Mouse (Mus musculus) hindbrain, embryonic 14.5 days (tissue): Measurements from ENCODE around the gene Tmem248. TPM values are rescaled to one million over a fixed set of nuclear protein-coding genes. Genes with fewer than 3 reads are reported as not detected.

ENCODE experiments used
- ATAC-seq: fragments of 200-750 bp; cut with Nextera tagmentation; 2 replicates; pipeline ENCODE4 v1.8.0; 2017; ENCODE audit warnings: moderate number of reproducible peaks, mild to moderate bottlenecking, moderate TSS enrichment, moderate library complexity; ENCODE audit not compliant: low FRiP score
- DNase-seq: peaks from one replicate; pipeline ENCODE4 v3.0.0-alpha.2; 2015; ENCODE audit warnings: low spot score
- H3K27ac ChIP-seq: fragments of 300-500 bp; sonication (generic); 2 replicates; pipeline ENCODE4 v1.5.1; 2014; ENCODE audit warnings: mild to moderate bottlenecking, moderate library complexity
- H3K27me3 ChIP-seq: fragments of 300-500 bp; sonication (generic); 2 replicates; pipeline ENCODE4 v1.6.1; 2014; ENCODE audit warnings: mild to moderate bottlenecking, low read length, mixed read lengths; ENCODE audit not compliant: control insufficient read depth, insufficient read depth
- H3K36me3 ChIP-seq: fragments of 300-500 bp; sonication (generic); replicated peaks from 2 replicates; pipeline ENCODE4 v1.6.1; 2014; ENCODE audit not compliant: control insufficient read depth, insufficient read depth
- H3K4me1 ChIP-seq: fragments of 300-500 bp; sonication (generic); replicated peaks from 2 replicates; pipeline ENCODE4 v1.6.1; 2014; ENCODE audit warnings: antibody characterized with exemption, low read length, mixed read lengths; ENCODE audit not compliant: control insufficient read depth, insufficient read depth
- H3K4me2 ChIP-seq: fragments of 300-500 bp; sonication (generic); replicated peaks from 2 replicates; pipeline ENCODE4 v1.6.1; 2014; ENCODE audit warnings: mild to moderate bottlenecking, moderate library complexity
- H3K4me3 ChIP-seq: fragments of 300-500 bp; sonication (generic); replicated peaks from 2 replicates; pipeline ENCODE4 v1.5.1; 2014; ENCODE audit warnings: mild to moderate bottlenecking, low read length
- H3K9ac ChIP-seq: fragments of 300-500 bp; sonication (generic); 2 replicates; pipeline ENCODE4 v1.6.1; 2014
- H3K9me3 ChIP-seq: fragments of 300-500 bp; sonication (generic); 2 replicates; pipeline ENCODE4 v1.6.1; 2016; ENCODE audit warnings: low read length; ENCODE audit not compliant: control insufficient read depth
- WGBS: fragments of 180-500 bp; shearing (Covaris S2); extraction: QIAGEN DNeasy Blood & Tissue Kit; methylation state at CpG from one replicate; pipeline ENCODE4 v1.1.7; 2014; 5-methylcytosine and 5-hydroxymethylcytosine counted together
- polyA plus RNA-seq: library from polyadenylated mRNA; unstranded; fragments of >200 nt; fragmentation: Nextera tagmentation; extraction: Ambion mirVana; gene quantifications from 2 replicates; pipeline ENCODE4 v1.2.1, GENCODE M21; 2014

The Tmem248 gene
- polyA plus RNA-seq, 1 experiment from 2014 or later, result 31.3 TPM

- DNase-seq, result no peak
- no peak for ATAC-seq
- Histone ChIP-seq H3K9me3 (no peaks in the 10 kb centered on the region), H3K4me3 (no peak overlapping the region), H3K27me3 (no peaks in the 10 kb centered on the region), H3K4me1 (peaks cover 10% of the 10 kb centered on the region; the same call in 1 of the 2 replicates), H3K36me3 (peaks cover 20% of the 10 kb centered on the region), H3K9ac (no peak overlapping the region), H3K27ac (no peak overlapping the region), H3K4me2 (no peak overlapping the region)
- 90% methylated on average over 4 of the region's 4 CpGs for WGBS
Measured at GRCm38 (mm10) chr5:130217406-130217805, 525 bp downstream of the Tmem248 start.

- Histone ChIP-seq H3K9me3 (no peaks in the 10 kb centered on the region), H3K4me2 (no peak overlapping the region), H3K36me3 (peaks cover 10% of the 10 kb centered on the region), H3K4me3 (no peak overlapping the region), H3K9ac (no peak overlapping the region), H3K27ac (no peak overlapping the region), H3K27me3 (no peaks in the 10 kb centered on the region), H3K4me1 (peaks cover 13% of the 10 kb centered on the region)
- ATAC-seq (no peak), DNase-seq (no peak)
- 94% methylated on average over 5 of the region's 5 CpGs for WGBS
Measured at GRCm38 (mm10) chr5:130218336-130218735, 1.5 kb downstream of the Tmem248 start.

- Histone ChIP-seq H3K9ac (peak overlapping the region; percentile 97), H3K4me1 (peaks cover 18% of the 10 kb centered on the region), H3K27me3 (no peaks in the 10 kb centered on the region), H3K36me3 (no peaks in the 10 kb centered on the region), H3K4me2 (peak overlapping the region; percentile 69), H3K4me3 (peak overlapping the region; percentile 100), H3K9me3 (no peaks in the 10 kb centered on the region), H3K27ac (peak overlapping the region; percentile 74; the same call in 1 of the 2 replicates)
- DNase-seq (no peak), ATAC-seq (no peak)
- 54% methylated on average over 2 of the region's 2 CpGs for WGBS
Measured at GRCm38 (mm10) chr5:130221316-130221715, 4.4 kb downstream of the Tmem248 start.

- H3K9ac ChIP-seq, result peak overlapping the region; percentile 97
- WGBS, result under 1% methylated on average over 10 of the region's 10 CpGs
- H3K4me1 ChIP-seq, result peaks cover 18% of the 10 kb centered on the region
- H3K27ac ChIP-seq, result peak overlapping the region; percentile 74
- H3K4me3 ChIP-seq, result peak overlapping the region; percentile 100
- H3K27me3 ChIP-seq, result no peaks in the 10 kb centered on the region
- 0 out of 2 replicates have a peak, but pooled peaks cover under 1% of the 10 kb centered on the region for H3K36me3 ChIP-seq
- DNase-seq (no peak), ATAC-seq (peak; percentile 62)
- peak overlapping the region; percentile 69 for H3K4me2 ChIP-seq
- no peaks in the 10 kb centered on the region for H3K9me3 ChIP-seq
Measured at GRCm38 (mm10) chr5:130221760-130222145, 4.9 kb downstream of the Tmem248 start.

GRCm38 (mm10) chr5:130222146-130223004, 5.5 kb downstream of the Tmem248 start:
- Histone ChIP-seq H3K27ac (peak overlapping the region; percentile 74), H3K4me3 (peak overlapping the region; percentile 100), H3K27me3 (no peaks in the 10 kb centered on the region), H3K9me3 (no peaks in the 10 kb centered on the region), H3K4me1 (peaks cover 18% of the 10 kb centered on the region), H3K36me3 (peaks cover 4% of the 10 kb centered on the region; the same call in 1 of the 2 replicates), H3K9ac (peak overlapping the region; percentile 97), H3K4me2 (peak overlapping the region; percentile 69)
- under 1% methylated on average over 81 of the region's 88 CpGs for WGBS
- ATAC-seq (peak; percentile 91), DNase-seq (peak; percentile 95)

GRCm38 (mm10) chr5:130226790-130227189, 9.9 kb downstream of the Tmem248 start:
- Histone ChIP-seq H3K36me3 (peaks cover 28% of the 10 kb centered on the region), H3K9ac (no peak overlapping the region), H3K4me1 (peaks cover 8% of the 10 kb centered on the region), H3K4me2 (no peak overlapping the region), H3K27me3 (no peaks in the 10 kb centered on the region), H3K4me3 (no peak overlapping the region), H3K27ac (no peak overlapping the region), H3K9me3 (no peaks in the 10 kb centered on the region)
- 95% methylated on average over 3 of the region's 3 CpGs for WGBS
- ATAC-seq (no peak), DNase-seq (no peak)

- 77% methylated on average over 4 of the region's 4 CpGs for WGBS
- Histone ChIP-seq H3K9ac (no peak overlapping the region), H3K36me3 (peaks cover 41% of the 10 kb centered on the region), H3K27me3 (no peaks in the 10 kb centered on the region), H3K4me3 (no peak overlapping the region), H3K4me2 (no peak overlapping the region), H3K4me1 (peaks cover 7% of the 10 kb centered on the region), H3K9me3 (no peaks in the 10 kb centered on the region), H3K27ac (no peak overlapping the region)
- no peak for DNase-seq
- ATAC-seq, result no peak
Measured at GRCm38 (mm10) chr5:130228120-130228519, 11.2 kb downstream of the Tmem248 start.

- no peaks in the 10 kb centered on the region for H3K27me3 ChIP-seq
- no peaks in the 10 kb centered on the region for H3K9me3 ChIP-seq
- no peak for ATAC-seq
- no peak for DNase-seq
- H3K4me1 ChIP-seq, result no peaks in the 10 kb centered on the region
- no peak overlapping the region for H3K4me2 ChIP-seq
- no peak overlapping the region for H3K9ac ChIP-seq
- H3K27ac ChIP-seq, result no peak overlapping the region
- 97% methylated on average over 8 of the region's 8 CpGs for WGBS
- H3K4me3 ChIP-seq, result no peak overlapping the region
- H3K36me3 ChIP-seq, result peaks cover 96% of the 10 kb centered on the region
Measured at GRCm38 (mm10) chr5:130236302-130236701, 19.4 kb downstream of the Tmem248 start.

- no peak overlapping the region for H3K27ac ChIP-seq
- H3K27me3 ChIP-seq, result no peaks in the 10 kb centered on the region
- no peak overlapping the region for H3K4me2 ChIP-seq
- H3K36me3 ChIP-seq, result peaks cover 96% of the 10 kb centered on the region
- ATAC-seq, result no peak
- no peaks in the 10 kb centered on the region for H3K4me1 ChIP-seq
- H3K9ac ChIP-seq, result no peak overlapping the region
- H3K4me3 ChIP-seq, result no peak overlapping the region
- DNase-seq, result no peak
- no peaks in the 10 kb centered on the region for H3K9me3 ChIP-seq
- 97% methylated on average over 7 of the region's 7 CpGs for WGBS
Measured at GRCm38 (mm10) chr5:130239236-130239635, 22.4 kb downstream of the Tmem248 start.
